Mouse (Mus musculus): ENCODE measurements at regions not wholly inside any gene's neighbourhood (a gene's known extent, or its start where the extent isn't known, plus 50 kb on each side); places are given as distances from the start of the nearest gene placed in this dataset.
A peak's percentile ranks its signal among the peaks of the same experiment; 100 is the strongest.

DNA sequence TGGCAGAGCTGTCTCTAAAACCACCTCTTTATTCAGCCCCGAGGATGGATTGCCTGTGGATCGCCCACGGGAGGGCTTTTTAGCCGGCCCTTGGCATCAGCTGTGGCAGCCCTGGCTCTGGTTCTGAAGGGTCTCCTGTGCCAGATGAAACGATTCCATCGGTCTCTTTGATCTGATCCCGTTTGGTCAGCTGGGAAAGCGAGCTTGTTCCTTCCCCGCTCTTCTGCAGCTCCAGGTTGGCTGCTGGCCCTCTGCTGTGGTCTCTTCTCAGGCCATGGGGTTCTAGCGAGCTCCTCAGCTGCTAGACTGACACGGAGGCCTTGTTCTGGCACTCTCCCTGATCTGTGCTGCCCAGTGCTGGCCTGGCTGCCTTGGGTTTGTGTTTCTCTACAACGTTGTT lies 165.6 kb upstream of the Dkk2 start:
- H3K4me3 ChIP-seq (ENCODE audit: low read length) = no peak overlapping the region
- H3K36me3 ChIP-seq (ENCODE audit: control insufficient read depth, insufficient read depth, low read length) = no peaks in the 10 kb centered on the region
- no peak overlapping the region for H3K9ac ChIP-seq (ENCODE audit: low read length)
- 65% methylated on average over 12 of the region's 12 CpGs for WGBS
- H3K4me2 ChIP-seq (ENCODE audit: low read depth, low read length) = no peak overlapping the region
- no peak overlapping the region for H3K27ac ChIP-seq (ENCODE audit: low read length)
- no peaks in the 10 kb centered on the region for H3K4me1 ChIP-seq (replicated peaks; ENCODE audit: control insufficient read depth, insufficient read depth, low read length)
- ATAC-seq (ENCODE audit: low read depth) = no peak
- H3K27me3 ChIP-seq (ENCODE audit: control insufficient read depth, insufficient read depth, low read depth, low read length) = no peaks in the 10 kb centered on the region
- H3K9me3 ChIP-seq (ENCODE audit: control insufficient read depth, low read length) = no peaks in the 10 kb centered on the region

DNA sequence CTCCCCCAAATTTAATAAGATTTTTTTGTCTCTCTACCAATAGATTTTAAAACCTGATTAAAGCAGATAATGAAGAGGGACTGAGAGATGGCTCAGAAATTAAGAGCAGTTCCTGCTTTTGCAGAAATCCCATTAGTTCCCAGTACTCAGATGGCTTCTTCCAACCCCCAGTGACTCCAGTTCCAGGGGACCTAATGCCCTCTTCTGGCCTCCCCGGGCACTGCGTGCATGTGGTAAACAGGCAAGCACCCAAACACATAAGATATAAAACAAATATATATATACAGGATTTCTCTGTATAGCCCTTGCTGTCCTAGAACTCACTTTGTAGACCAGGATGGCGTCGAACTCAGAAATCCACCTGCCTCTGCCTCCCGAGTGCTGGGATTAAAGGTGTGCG lies 163.9 kb upstream of the Dkk2 start:
- Histone ChIP-seq H3K4me2 (ENCODE audit: low read depth, low read length) (no peak overlapping the region), H3K27me3 (ENCODE audit: control insufficient read depth, insufficient read depth, low read depth, low read length) (no peaks in the 10 kb centered on the region), H3K27ac (ENCODE audit: low read length) (no peak overlapping the region), H3K4me1 (replicated peaks; ENCODE audit: control insufficient read depth, insufficient read depth, low read length) (no peaks in the 10 kb centered on the region), H3K9me3 (ENCODE audit: control insufficient read depth, low read length) (no peaks in the 10 kb centered on the region), H3K36me3 (ENCODE audit: control insufficient read depth, insufficient read depth, low read length) (no peaks in the 10 kb centered on the region), H3K9ac (ENCODE audit: low read length) (no peak overlapping the region), H3K4me3 (ENCODE audit: low read length) (no peak overlapping the region)
- no peak for ATAC-seq (ENCODE audit: low read depth)
- 81% methylated on average over 6 of the region's 6 CpGs for WGBS

DNA sequence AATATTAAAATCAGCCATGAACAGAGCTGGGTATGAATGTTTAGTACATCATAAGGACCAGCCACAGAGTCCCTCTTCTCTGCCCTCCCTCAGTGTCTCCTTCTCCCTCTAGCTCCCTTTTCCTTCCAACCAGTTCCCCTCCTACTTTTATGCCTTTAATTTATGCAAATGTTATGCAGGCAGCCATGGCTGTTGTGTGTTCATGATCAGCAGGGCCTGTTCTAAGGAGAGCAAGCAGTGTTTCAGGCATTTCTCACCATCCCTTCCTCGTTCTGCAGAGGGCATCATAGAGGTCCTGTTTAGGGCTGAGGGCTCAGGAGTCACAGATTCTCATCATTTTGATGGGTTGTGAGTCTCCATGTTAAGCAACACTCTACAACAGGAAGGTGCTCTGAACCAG lies 162.4 kb upstream of the Dkk2 start:
- no peak overlapping the region for H3K4me2 ChIP-seq (ENCODE audit: low read depth, low read length)
- no peaks in the 10 kb centered on the region for H3K36me3 ChIP-seq (ENCODE audit: control insufficient read depth, insufficient read depth, low read length)
- H3K27me3 ChIP-seq (ENCODE audit: control insufficient read depth, insufficient read depth, low read depth, low read length) = no peaks in the 10 kb centered on the region
- no peak overlapping the region for H3K4me3 ChIP-seq (ENCODE audit: low read length)
- no peaks in the 10 kb centered on the region for H3K9me3 ChIP-seq (ENCODE audit: control insufficient read depth, low read length)
- ATAC-seq (ENCODE audit: low read depth) = no peak
- H3K9ac ChIP-seq (ENCODE audit: low read length) = no peak overlapping the region
- H3K4me1 ChIP-seq (replicated peaks; ENCODE audit: control insufficient read depth, insufficient read depth, low read length) = no peaks in the 10 kb centered on the region
- H3K27ac ChIP-seq (ENCODE audit: low read length) = no peak overlapping the region
- WGBS = 65% methylated on average over 1 of the region's 1 CpGs

DNA sequence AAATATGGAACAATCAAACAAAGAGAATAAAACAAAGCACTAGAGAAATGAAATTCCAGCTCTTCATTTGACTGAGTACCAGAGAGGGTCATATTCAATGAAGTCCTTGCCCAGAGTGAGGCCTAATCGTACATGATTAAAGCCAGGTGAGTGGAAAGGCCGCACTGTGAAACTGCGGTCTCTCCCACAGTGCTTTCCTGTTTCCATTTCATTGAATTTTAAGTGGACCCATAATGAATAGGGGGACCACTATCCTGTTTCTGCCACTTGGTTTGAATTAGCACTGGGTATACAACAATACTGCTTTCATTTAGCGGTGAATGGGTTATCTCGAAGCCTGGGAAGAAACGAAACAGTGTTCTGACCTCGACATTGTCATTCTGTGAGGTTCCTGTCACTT lies 144.2 kb upstream of the Dkk2 start:
- Histone ChIP-seq H3K27ac (ENCODE audit: low read length) (no peak overlapping the region), H3K4me3 (ENCODE audit: low read length) (no peak overlapping the region), H3K9me3 (ENCODE audit: control insufficient read depth, low read length) (no peaks in the 10 kb centered on the region), H3K9ac (ENCODE audit: low read length) (no peak overlapping the region), H3K27me3 (ENCODE audit: control insufficient read depth, insufficient read depth, low read depth, low read length) (no peaks in the 10 kb centered on the region), H3K36me3 (ENCODE audit: control insufficient read depth, insufficient read depth, low read length) (no peaks in the 10 kb centered on the region), H3K4me2 (ENCODE audit: low read depth, low read length) (no peak overlapping the region), H3K4me1 (replicated peaks; ENCODE audit: control insufficient read depth, insufficient read depth, low read length) (no peaks in the 10 kb centered on the region; the same call in 1 of the 2 replicates)
- 87% methylated on average over 7 of the region's 7 CpGs for WGBS
- ATAC-seq (ENCODE audit: low read depth) = no peak

DNA sequence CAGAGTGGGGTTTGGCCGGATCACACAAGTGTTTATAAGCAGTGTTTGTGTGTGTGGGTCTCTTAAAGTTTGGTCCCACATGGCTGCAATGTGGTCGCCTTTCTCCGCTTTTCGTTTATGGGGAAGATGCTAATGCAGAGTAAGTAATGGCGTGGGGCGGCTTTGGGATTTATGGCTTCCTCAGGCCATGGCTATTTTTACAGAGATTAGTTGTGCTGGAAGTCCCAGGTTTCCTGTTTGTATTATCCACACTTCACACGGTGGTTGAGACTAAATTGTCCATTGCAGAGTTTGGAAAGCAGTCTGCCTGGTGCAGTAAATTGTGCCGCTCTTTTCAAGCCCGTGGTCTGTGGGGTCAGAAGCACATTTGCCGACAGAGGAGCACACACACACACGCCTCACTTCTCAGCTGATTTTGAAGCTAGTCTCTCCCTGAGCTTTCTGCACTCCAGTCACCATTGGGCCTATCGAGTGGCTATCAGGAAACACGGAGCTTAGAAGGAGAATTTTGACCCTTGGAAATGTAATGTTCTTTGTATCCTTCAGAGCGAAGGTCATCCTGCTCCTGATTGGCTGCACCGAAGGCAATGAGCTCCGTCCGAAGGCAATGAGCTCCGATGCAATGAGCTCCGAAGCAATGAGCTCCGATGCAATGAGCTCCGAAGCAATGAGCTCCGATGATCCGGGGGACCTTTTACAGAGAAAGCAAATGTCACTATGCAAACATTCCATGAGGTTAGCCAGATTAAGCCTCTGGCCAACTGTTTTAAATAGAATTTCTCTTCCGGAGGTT lies 142.9 kb upstream of the Dkk2 start:
- ATAC-seq (ENCODE audit: low read depth) = no peak
- no peak overlapping the region for H3K27ac ChIP-seq (ENCODE audit: low read length)
- no peaks in the 10 kb centered on the region for H3K27me3 ChIP-seq (ENCODE audit: control insufficient read depth, insufficient read depth, low read depth, low read length)
- no peaks in the 10 kb centered on the region for H3K36me3 ChIP-seq (ENCODE audit: control insufficient read depth, insufficient read depth, low read length)
- peak overlapping the region; percentile 21 for H3K4me2 ChIP-seq (ENCODE audit: low read depth, low read length)
- 50% methylated on average over 24 of the region's 24 CpGs for WGBS
- no peaks in the 10 kb centered on the region for H3K9me3 ChIP-seq (ENCODE audit: control insufficient read depth, low read length)
- no peak overlapping the region for H3K4me3 ChIP-seq (ENCODE audit: low read length)
- H3K4me1 ChIP-seq (replicated peaks; ENCODE audit: control insufficient read depth, insufficient read depth, low read length) = no peaks in the 10 kb centered on the region; the same call in 1 of the 2 replicates
- H3K9ac ChIP-seq (ENCODE audit: low read length) = no peak overlapping the region

DNA sequence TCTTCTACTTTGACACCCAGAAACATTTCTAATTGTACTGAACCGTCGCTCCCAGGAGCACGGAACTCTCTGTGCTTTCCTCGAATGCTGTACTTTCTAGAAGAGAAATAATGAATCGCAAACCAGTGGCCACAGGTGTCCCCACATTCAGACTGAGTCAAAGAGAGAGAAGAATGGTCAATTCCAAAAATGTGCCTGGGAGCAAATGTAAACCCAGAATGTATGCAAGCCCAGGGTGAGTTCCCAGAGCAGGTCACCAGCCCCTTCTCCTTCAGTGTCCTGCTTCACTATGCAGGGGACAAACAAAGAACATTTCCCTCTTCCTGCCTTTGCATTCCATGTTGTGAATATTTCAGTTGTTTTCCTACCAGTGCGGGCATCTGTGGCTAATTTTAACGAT lies 141.7 kb upstream of the Dkk2 start:
- no peak for ATAC-seq (ENCODE audit: low read depth)
- Histone ChIP-seq H3K27me3 (ENCODE audit: control insufficient read depth, insufficient read depth, low read depth, low read length) (no peaks in the 10 kb centered on the region), H3K4me1 (replicated peaks; ENCODE audit: control insufficient read depth, insufficient read depth, low read length) (no peaks in the 10 kb centered on the region; the same call in 1 of the 2 replicates), H3K36me3 (ENCODE audit: control insufficient read depth, insufficient read depth, low read length) (no peaks in the 10 kb centered on the region), H3K9me3 (ENCODE audit: control insufficient read depth, low read length) (no peaks in the 10 kb centered on the region), H3K27ac (ENCODE audit: low read length) (no peak overlapping the region), H3K4me2 (ENCODE audit: low read depth, low read length) (no peak overlapping the region), H3K4me3 (ENCODE audit: low read length) (no peak overlapping the region), H3K9ac (ENCODE audit: low read length) (no peak overlapping the region)
- 82% methylated on average over 7 of the region's 7 CpGs for WGBS

DNA sequence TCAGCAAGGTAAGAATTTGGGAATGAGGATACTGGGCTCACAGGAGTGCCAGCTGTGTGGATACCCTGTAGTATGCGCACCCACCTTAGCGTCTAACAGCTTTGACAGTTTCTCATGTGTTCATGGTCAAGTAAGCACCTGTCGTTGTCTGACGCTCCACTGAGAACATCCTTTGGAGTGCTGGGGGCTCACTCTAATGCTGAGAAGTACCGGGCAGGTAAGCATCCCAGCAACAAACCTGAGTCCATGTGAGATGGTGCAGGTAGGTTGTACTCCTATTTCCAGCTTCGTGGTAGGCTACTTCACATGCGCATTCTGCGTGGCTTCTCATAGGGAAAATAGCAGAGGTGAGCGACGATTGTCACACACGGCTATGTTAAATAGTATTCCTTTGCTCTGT lies 129.3 kb upstream of the Dkk2 start:
- Histone ChIP-seq H3K4me3 (ENCODE audit: low read length) (no peak overlapping the region), H3K4me1 (replicated peaks; ENCODE audit: control insufficient read depth, insufficient read depth, low read length) (no peaks in the 10 kb centered on the region), H3K27me3 (ENCODE audit: control insufficient read depth, insufficient read depth, low read depth, low read length) (no peaks in the 10 kb centered on the region), H3K4me2 (ENCODE audit: low read depth, low read length) (no peak overlapping the region), H3K27ac (ENCODE audit: low read length) (no peak overlapping the region), H3K9me3 (ENCODE audit: control insufficient read depth, low read length) (peaks cover 3% of the 10 kb centered on the region; the same call in 1 of the 2 replicates), H3K36me3 (ENCODE audit: control insufficient read depth, insufficient read depth, low read length) (no peaks in the 10 kb centered on the region), H3K9ac (ENCODE audit: low read length) (no peak overlapping the region)
- 96% methylated on average over 11 of the region's 11 CpGs for WGBS
- no peak for ATAC-seq (ENCODE audit: low read depth)

DNA sequence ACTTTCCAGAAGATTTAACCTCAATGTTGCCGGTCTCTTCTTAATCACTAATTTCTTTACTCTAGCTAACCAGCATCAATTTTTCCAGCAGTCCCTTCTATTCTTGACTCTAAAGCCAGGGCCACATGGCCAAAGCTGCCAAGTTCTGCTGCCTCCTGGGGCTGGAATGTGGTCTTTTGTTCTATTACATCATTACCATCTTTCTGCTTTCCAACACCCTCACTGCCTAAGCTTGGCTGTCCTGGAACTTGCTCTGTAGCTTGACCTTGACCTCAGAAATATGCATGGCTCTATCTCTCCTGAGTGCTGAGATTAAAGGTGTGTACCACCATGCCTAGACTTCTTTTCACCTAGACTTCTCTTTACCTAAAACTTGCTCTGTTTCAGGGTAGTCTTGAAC lies 124.5 kb upstream of the Dkk2 start:
- 88% methylated on average over 1 of the region's 1 CpGs for WGBS
- Histone ChIP-seq H3K9ac (ENCODE audit: low read length) (no peak overlapping the region), H3K9me3 (ENCODE audit: control insufficient read depth, low read length) (peaks cover 3% of the 10 kb centered on the region; the same call in 1 of the 2 replicates), H3K27me3 (ENCODE audit: control insufficient read depth, insufficient read depth, low read depth, low read length) (no peaks in the 10 kb centered on the region), H3K4me2 (ENCODE audit: low read depth, low read length) (no peak overlapping the region), H3K4me3 (ENCODE audit: low read length) (no peak overlapping the region), H3K36me3 (ENCODE audit: control insufficient read depth, insufficient read depth, low read length) (no peaks in the 10 kb centered on the region), H3K4me1 (replicated peaks; ENCODE audit: control insufficient read depth, insufficient read depth, low read length) (no peaks in the 10 kb centered on the region), H3K27ac (ENCODE audit: low read length) (no peak overlapping the region)
- ATAC-seq (ENCODE audit: low read depth) = no peak

DNA sequence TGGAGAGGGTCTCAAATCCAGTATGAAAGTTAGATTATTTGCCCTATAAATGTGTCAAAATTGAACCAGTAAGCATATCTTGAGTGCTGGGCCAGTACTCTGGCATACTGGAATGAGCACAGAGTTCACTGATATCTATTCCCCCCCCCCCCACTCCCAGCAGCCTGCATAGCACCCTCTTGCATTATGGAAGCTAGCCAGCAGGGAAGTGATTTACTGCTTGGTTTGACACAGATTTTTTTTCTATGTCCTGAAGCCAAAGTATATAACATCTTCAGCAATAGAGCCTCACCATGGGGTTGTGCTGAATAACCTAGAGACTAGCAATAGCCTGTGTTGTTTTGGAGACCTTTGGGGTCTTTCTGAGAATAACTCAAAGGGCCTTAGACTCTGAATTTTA lies 123.5 kb upstream of the Dkk2 start:
- no peak overlapping the region for H3K4me3 ChIP-seq (ENCODE audit: low read length)
- no peak overlapping the region for H3K9ac ChIP-seq (ENCODE audit: low read length)
- H3K27ac ChIP-seq (ENCODE audit: low read length) = no peak overlapping the region
- no peaks in the 10 kb centered on the region for H3K27me3 ChIP-seq (ENCODE audit: control insufficient read depth, insufficient read depth, low read depth, low read length)
- H3K36me3 ChIP-seq (ENCODE audit: control insufficient read depth, insufficient read depth, low read length) = no peaks in the 10 kb centered on the region
- no peaks in the 10 kb centered on the region; the same call in 1 of the 2 replicates for H3K4me1 ChIP-seq (replicated peaks; ENCODE audit: control insufficient read depth, insufficient read depth, low read length)
- H3K9me3 ChIP-seq (ENCODE audit: control insufficient read depth, low read length) = peaks cover 3% of the 10 kb centered on the region; the same call in 1 of the 2 replicates
- no peak for ATAC-seq (ENCODE audit: low read depth)
- no peak overlapping the region for H3K4me2 ChIP-seq (ENCODE audit: low read depth, low read length)

Data from lung, embryonic 16.5 days (tissue).